Mouse (Mus musculus): ENCODE results near the gene Wdr43.

DNA sequence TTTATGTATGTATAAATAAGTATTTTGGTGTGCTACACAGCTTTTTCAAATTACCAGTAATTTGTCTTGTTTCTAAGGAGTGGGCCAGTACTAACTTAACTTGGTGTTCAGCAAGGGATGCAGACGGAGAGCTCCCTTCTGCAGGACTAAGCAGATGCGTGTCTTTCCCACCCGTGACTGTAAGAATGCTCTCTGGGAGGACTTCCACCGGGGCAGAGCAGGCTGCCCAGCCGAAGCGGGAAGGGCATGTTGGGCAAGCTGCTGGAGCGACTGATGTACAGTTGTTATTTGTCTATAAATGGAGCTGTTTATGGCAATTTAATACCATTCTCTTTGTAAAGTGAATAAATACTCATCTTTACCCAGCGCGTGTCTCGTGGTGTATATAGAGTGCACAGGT, 43.0 kb downstream of the Wdr43 start:
- TF ChIP-seq EP300 (IDR thresholded peaks at IDR 0.05; ENCODE audit: low read depth) = no peak
- no peak for TF ChIP-seq CTCF (IDR thresholded peaks at IDR 0.05; ENCODE audit: low read depth)
